Mouse (Mus musculus) hindbrain, embryonic 10.5 days (tissue): Measurements from ENCODE around the gene Xylt1. TPM values are rescaled to one million over a fixed set of nuclear protein-coding genes. Genes with fewer than 3 reads are reported as not detected.

ENCODE experiments used
- DNase-seq: peaks from one replicate; pipeline ENCODE4 v3.0.0-alpha.2; 2017; ENCODE audit warnings: low spot score
- H3K27ac ChIP-seq: fragments of 300-500 bp; sonication (generic); 2 replicates; pipeline ENCODE4 v1.5.1; 2016; ENCODE audit warnings: mild to moderate bottlenecking, moderate library complexity
- H3K27me3 ChIP-seq: fragments of 300-500 bp; sonication (generic); 2 replicates; pipeline ENCODE4 v1.6.1; 2016; ENCODE audit warnings: mild to moderate bottlenecking; ENCODE audit not compliant: poor library complexity, insufficient read depth, severe bottlenecking
- H3K36me3 ChIP-seq: fragments of 300-500 bp; sonication (generic); 2 replicates; pipeline ENCODE4 v1.6.1; 2016; ENCODE audit warnings: mild to moderate bottlenecking, moderate library complexity
- H3K4me1 ChIP-seq: fragments of 300-500 bp; sonication (generic); replicated peaks from 2 replicates; pipeline ENCODE4 v1.6.1; 2016; ENCODE audit warnings: mild to moderate bottlenecking
- H3K4me3 ChIP-seq: fragments of 300-500 bp; sonication (generic); 2 replicates; pipeline ENCODE4 v1.5.1; 2016; ENCODE audit warnings: mild to moderate bottlenecking, moderate library complexity
- H3K9me3 ChIP-seq: fragments of 300-500 bp; sonication (generic); 2 replicates; pipeline ENCODE4 v1.6.1; 2016; ENCODE audit warnings: mild to moderate bottlenecking, moderate library complexity
- WGBS: fragments of 180-500 bp; shearing (Covaris S2); methylation state at CpG from one replicate; pipeline ENCODE4 v1.1.7; 2016; 5-methylcytosine and 5-hydroxymethylcytosine counted together
- polyA plus RNA-seq: library from polyadenylated mRNA; unstranded; fragments of >200 nt; fragmentation: Nextera tagmentation; extraction: Ambion mirVana; gene quantifications from 2 replicates; pipeline ENCODE4 v1.2.1, GENCODE M21; 2016

Gene Xylt1
- polyA plus RNA-seq, 1 experiment from 2014 or later: 1.4 TPM

GRCm38 (mm10) chr7:117548301-117548700, 167.5 kb downstream of the Xylt1 start:
- H3K27ac ChIP-seq: no peak overlapping the region
- no peaks in the 10 kb centered on the region for H3K9me3 ChIP-seq
- no peaks in the 10 kb centered on the region for H3K27me3 ChIP-seq
- no peak for DNase-seq
- WGBS: 73% methylated on average over 8 of the region's 8 CpGs
- H3K4me3 ChIP-seq: no peak overlapping the region
- H3K36me3 ChIP-seq: no peaks in the 10 kb centered on the region
- H3K4me1 ChIP-seq: peaks cover 36% of the 10 kb centered on the region

GRCm38 (mm10) chr7:117550916-117551549, 170.3 kb downstream of the Xylt1 start:
- Histone ChIP-seq H3K9me3 (no peaks in the 10 kb centered on the region), H3K27ac (peak overlapping the region; percentile 56; the same call in 1 of the 2 replicates), H3K27me3 (no peaks in the 10 kb centered on the region), H3K36me3 (no peaks in the 10 kb centered on the region), H3K4me1 (peaks cover 31% of the 10 kb centered on the region), H3K4me3 (no peak overlapping the region)
- no peak for DNase-seq
- WGBS: 76% methylated on average over 16 of the region's 16 CpGs

- Histone ChIP-seq H3K9me3 (no peaks in the 10 kb centered on the region), H3K27ac (peak overlapping the region; percentile 71), H3K36me3 (no peaks in the 10 kb centered on the region), H3K4me3 (no peak overlapping the region), H3K27me3 (no peaks in the 10 kb centered on the region; the same call in 1 of the 2 replicates), H3K4me1 (peaks cover 31% of the 10 kb centered on the region)
- DNase-seq: peak; percentile 30
- 45% methylated on average over 12 of the region's 12 CpGs for WGBS
Measured at GRCm38 (mm10) chr7:117553228-117553627, 172.4 kb downstream of the Xylt1 start.

- 69% methylated on average over 2 of the region's 2 CpGs for WGBS
- H3K27ac ChIP-seq: no peak overlapping the region
- no peak for DNase-seq
- H3K36me3 ChIP-seq: no peaks in the 10 kb centered on the region
- no peaks in the 10 kb centered on the region; the same call in 1 of the 2 replicates for H3K27me3 ChIP-seq
- peaks cover 28% of the 10 kb centered on the region for H3K4me1 ChIP-seq
- H3K9me3 ChIP-seq: no peaks in the 10 kb centered on the region
- no peak overlapping the region for H3K4me3 ChIP-seq
Measured at GRCm38 (mm10) chr7:117555735-117556134, 175.0 kb downstream of the Xylt1 start.

- DNase-seq: no peak
- Histone ChIP-seq H3K27ac (no peak overlapping the region), H3K4me1 (peaks cover 4% of the 10 kb centered on the region), H3K4me3 (no peak overlapping the region), H3K36me3 (no peaks in the 10 kb centered on the region), H3K27me3 (peaks cover 7% of the 10 kb centered on the region), H3K9me3 (no peaks in the 10 kb centered on the region)
- WGBS: 81% methylated on average over 2 of the region's 2 CpGs
Measured at GRCm38 (mm10) chr7:117558166-117558565, 177.4 kb downstream of the Xylt1 start.

- H3K9me3 ChIP-seq: no peaks in the 10 kb centered on the region
- peaks cover 3% of the 10 kb centered on the region; the same call in 1 of the 2 replicates for H3K4me1 ChIP-seq
- no peak overlapping the region for H3K27ac ChIP-seq
- H3K4me3 ChIP-seq: no peak overlapping the region
- DNase-seq: no peak
- H3K36me3 ChIP-seq: no peaks in the 10 kb centered on the region
- 85% methylated on average over 3 of the region's 3 CpGs for WGBS
- H3K27me3 ChIP-seq: peaks cover 8% of the 10 kb centered on the region
Measured at GRCm38 (mm10) chr7:117559051-117559450, 178.3 kb downstream of the Xylt1 start.

- H3K27me3 ChIP-seq: peaks cover 8% of the 10 kb centered on the region; the same call in 1 of the 2 replicates
- peaks cover 10% of the 10 kb centered on the region for H3K4me1 ChIP-seq
- no peaks in the 10 kb centered on the region for H3K9me3 ChIP-seq
- 50% methylated on average over 9 of the region's 9 CpGs for WGBS
- no peaks in the 10 kb centered on the region for H3K36me3 ChIP-seq
- H3K27ac ChIP-seq: no peak overlapping the region
- DNase-seq: peak; percentile 35
- no peak overlapping the region for H3K4me3 ChIP-seq
Measured at GRCm38 (mm10) chr7:117563939-117564499, 183.2 kb downstream of the Xylt1 start.

GRCm38 (mm10) chr7:117564627-117565026, 183.8 kb downstream of the Xylt1 start:
- H3K27ac ChIP-seq: no peak overlapping the region
- H3K36me3 ChIP-seq: no peaks in the 10 kb centered on the region
- H3K4me3 ChIP-seq: no peak overlapping the region
- DNase-seq: no peak
- 86% methylated on average over 4 of the region's 4 CpGs for WGBS
- H3K4me1 ChIP-seq: peaks cover 10% of the 10 kb centered on the region
- H3K9me3 ChIP-seq: no peaks in the 10 kb centered on the region
- H3K27me3 ChIP-seq: peaks cover 8% of the 10 kb centered on the region; the same call in 1 of the 2 replicates

- Histone ChIP-seq H3K9me3 (no peaks in the 10 kb centered on the region), H3K4me1 (peaks cover 10% of the 10 kb centered on the region), H3K36me3 (no peaks in the 10 kb centered on the region), H3K4me3 (no peak overlapping the region), H3K27me3 (peaks cover 8% of the 10 kb centered on the region; the same call in 1 of the 2 replicates), H3K27ac (no peak overlapping the region)
- no peak for DNase-seq
- WGBS: 74% methylated on average over 2 of the region's 2 CpGs
Measured at GRCm38 (mm10) chr7:117566115-117566514, 185.3 kb downstream of the Xylt1 start.

GRCm38 (mm10) chr7:117566833-117567232, 186.1 kb downstream of the Xylt1 start:
- Histone ChIP-seq H3K4me1 (peaks cover 10% of the 10 kb centered on the region), H3K27me3 (peaks cover 8% of the 10 kb centered on the region; the same call in 1 of the 2 replicates), H3K4me3 (no peak overlapping the region), H3K9me3 (no peaks in the 10 kb centered on the region), H3K27ac (no peak overlapping the region), H3K36me3 (no peaks in the 10 kb centered on the region)
- no peak for DNase-seq
- 91% methylated on average over 1 of the region's 1 CpGs for WGBS

- Histone ChIP-seq H3K4me3 (no peak overlapping the region), H3K4me1 (peaks cover 10% of the 10 kb centered on the region), H3K27ac (no peak overlapping the region), H3K27me3 (peaks cover 8% of the 10 kb centered on the region; the same call in 1 of the 2 replicates), H3K36me3 (no peaks in the 10 kb centered on the region), H3K9me3 (no peaks in the 10 kb centered on the region)
- WGBS: 84% methylated on average over 5 of the region's 5 CpGs
- DNase-seq: no peak
Measured at GRCm38 (mm10) chr7:117567252-117567651, 186.5 kb downstream of the Xylt1 start.

GRCm38 (mm10) chr7:117567653-117568340, 187.0 kb downstream of the Xylt1 start:
- Histone ChIP-seq H3K4me3 (no peak overlapping the region), H3K27ac (no peak overlapping the region), H3K9me3 (no peaks in the 10 kb centered on the region), H3K4me1 (peaks cover 10% of the 10 kb centered on the region), H3K27me3 (peaks cover 5% of the 10 kb centered on the region; the same call in 1 of the 2 replicates), H3K36me3 (no peaks in the 10 kb centered on the region)
- DNase-seq: no peak
- 87% methylated on average over 11 of the region's 11 CpGs for WGBS

- Histone ChIP-seq H3K27ac (no peak overlapping the region), H3K4me1 (no peaks in the 10 kb centered on the region), H3K36me3 (no peaks in the 10 kb centered on the region), H3K4me3 (no peak overlapping the region), H3K9me3 (no peaks in the 10 kb centered on the region), H3K27me3 (no peaks in the 10 kb centered on the region)
- no peak for DNase-seq
- WGBS: 90% methylated on average over 2 of the region's 2 CpGs
Measured at GRCm38 (mm10) chr7:117571131-117571530, 190.4 kb downstream of the Xylt1 start.
